Mouse (Mus musculus) urinary bladder, adult 2 months (tissue): ENCODE measurements around the gene Vmn1r71. TPM values are rescaled to one million over a fixed set of nuclear protein-coding genes. Genes with fewer than 3 reads are reported as not detected.
"Not testable (repeated sequence)": the region's sequence is repeated elsewhere in the genome, so short reads cannot be mapped to it uniquely, and the experiment has no call there.

ENCODE experiments used
- DNase-seq: peaks from one replicate; pipeline ENCODE4 v3.0.0; 2022; ENCODE audit warnings: low spot score
- polyA plus RNA-seq: library from polyadenylated mRNA; depleted of rRNA; stranded (reverse); fragments of >200 nt; gene quantifications from 2 replicates; pipeline ENCODE4 v1.2.3, GENCODE M21; 2012; rRNA removed

The Vmn1r71 gene
- polyA plus RNA-seq: not detected in 2 replicates

GRCm38 (mm10) chr7:10754264-10754663 is at the start of gene Vmn1r71:
Gene Vmn1r71, minus strand, starts transcription at chr7:10754364.
- no peak for DNase-seq

- DNase-seq: not testable (repeated sequence)
These were observed 3.4 kb upstream of the Vmn1r71 start for GRCm38 (mm10) chr7:10757551-10757950.

Other genes starting within 250 kb of the Vmn1r71 start
- not detected in 2 replicates for gene Vmn1r68, start 195.9 kb downstream of the Vmn1r71 start, polyA plus RNA-seq
- gene Vmn1r69, start 140.7 kb downstream of the Vmn1r71 start, polyA plus RNA-seq: not detected in 2 replicates
- not detected in 2 replicates for gene Vmn1r70, start 122.8 kb downstream of the Vmn1r71 start, polyA plus RNA-seq
- gene Nlrp4b, start 66.6 kb downstream of the Vmn1r71 start, polyA plus RNA-seq: not detected in 2 replicates
- gene Zscan4b, start 150.7 kb upstream of the Vmn1r71 start, polyA plus RNA-seq: not detected in 2 replicates